Mouse (Mus musculus) liver, embryonic 14.5 days (tissue): ENCODE measurements at regions not wholly inside any gene's neighbourhood (a gene's known extent, or its start where the extent isn't known, plus 50 kb on each side); places are given as distances from the start of the nearest gene placed in this dataset.

Experiments
- CTCF ChIP-seq: IDR thresholded peaks from 2 replicates; pipeline ENCODE4 v1.5.1; 2016; ENCODE audit warnings: antibody characterized with exemption, low read depth, control low read depth
- EP300 ChIP-seq: IDR thresholded peaks from 2 replicates; pipeline ENCODE4 v1.6.1; 2016; ENCODE audit warnings: antibody characterized with exemption, low read depth

DNA sequence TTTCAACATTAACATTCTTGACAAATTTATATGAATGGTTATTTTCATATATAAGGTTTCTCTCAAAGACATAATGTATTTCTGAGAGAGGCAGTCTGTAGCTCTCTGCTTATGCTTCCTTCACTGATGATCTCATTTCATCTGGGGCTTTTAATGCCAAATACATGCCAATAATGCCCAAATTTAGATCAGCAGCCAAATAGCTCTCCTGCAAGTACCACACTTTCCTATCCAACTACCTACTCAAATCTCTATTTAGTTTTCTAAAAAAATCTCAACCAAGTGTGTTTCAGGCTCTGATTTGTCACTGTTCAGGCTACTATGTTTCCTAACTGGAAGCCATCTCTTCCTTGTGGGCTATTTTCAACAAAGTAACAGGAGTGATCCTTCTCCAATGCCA, 616.6 kb downstream of the Mettl4 start:
- no peak for TF ChIP-seq CTCF
- TF ChIP-seq EP300 = no peak
